Mouse (Mus musculus) liver, embryonic 14.5 days (tissue): ENCODE results near the gene Hist1h2af.
"Not testable (repeated sequence)": the region's sequence is repeated elsewhere in the genome, so short reads cannot be mapped to it uniquely, and the experiment has no call there.

ENCODE experiments used
- CTCF ChIP-seq: IDR thresholded peaks from 2 replicates; pipeline ENCODE4 v1.5.1; 2016; ENCODE audit warnings: antibody characterized with exemption, low read depth, control low read depth
- EP300 ChIP-seq: IDR thresholded peaks from 2 replicates; pipeline ENCODE4 v1.6.1; 2016; ENCODE audit warnings: antibody characterized with exemption, low read depth

GRCm38 (mm10) chr13:23542999-23543607 lies 9.4 kb downstream of the Hist1h2af start, which contains the start of gene Hist1h2bh:
- not testable (repeated sequence) for TF ChIP-seq CTCF
- peak; percentile 74 for TF ChIP-seq EP300
